Mouse (Mus musculus): Measurements from ENCODE around the gene Syngr1. TPM values are rescaled to one million over a fixed set of nuclear protein-coding genes. Genes with fewer than 3 reads are reported as not detected.

Syngr1 gene
- total and polyA plus RNA-seq, 3 experiments: 105 to 115 TPM; not detected in 1

- TF ChIP-seq HCFC1 (IDR thresholded peaks at IDR 0.05; ENCODE audit: low read depth, low read length) (peak; percentile 20; the same call in 1 of the 2 replicates), RAD21 (IDR thresholded peaks at IDR 0.05; ENCODE audit: low read depth, low read length) (no peak), POLR2AphosphoS2 (IDR thresholded peaks at IDR 0.05; ENCODE audit: low read length) (0 out of 2 replicates have a peak, but pooled peaks have one; percentile 99)
These were observed 15.3 kb upstream of the Syngr1 start (continued) for GRCm38 (mm10) chr15:80075733-80076337.

- no peak overlapping the region for H3K9ac ChIP-seq (ENCODE audit: control insufficient read depth, low read depth, low read length, poor library complexity, severe bottlenecking)
- peak; percentile 92 for DNase-seq (ENCODE audit: low read depth, low spot score)
- peaks cover 10 to 15% of the 10 kb centered on the region in 2 experiments; a peak in 3 of 4 replicates for H3K36me3 ChIP-seq (ENCODE audit: control insufficient read depth in 1 of 2, insufficient read depth in 2 of 2, low read length in 2 of 2)
- H3K4me1 ChIP-seq (ENCODE audit: control insufficient read depth in 1 of 2, insufficient read depth in 2 of 2, low read length in 2 of 2): no peaks in the 10 kb centered on the region
- H3K4me3 ChIP-seq (ENCODE audit: control insufficient read depth in 1 of 2, insufficient read depth in 1 of 2, low read depth in 2 of 2, low read length in 2 of 2): no peak overlapping the region
- no peaks in the 10 kb centered on the region for H3K9me3 ChIP-seq (replicated peaks; ENCODE audit: insufficient read depth, low read length)
- peak overlapping the region; percentile 8; the same call in 1 of the 2 replicates for H3K27ac ChIP-seq (ENCODE audit: control insufficient read depth, low read depth, low read length)
- H3K27me3 ChIP-seq (ENCODE audit: control insufficient read depth in 1 of 2, insufficient read depth in 2 of 2, low read length in 2 of 2): no peaks in the 10 kb centered on the region
- peaks cover 29% of the 10 kb centered on the region for H3K79me2 ChIP-seq (ENCODE audit: control insufficient read depth, insufficient read depth, low read length, poor library complexity)
- TF ChIP-seq GABPA (IDR thresholded peaks at IDR 0.05; ENCODE audit: low read depth, low read length) (no peak), CHD2 (IDR thresholded peaks at IDR 0.05; ENCODE audit: low read length) (peak; percentile 84; the same call in 1 of the 2 replicates), SIN3A (IDR thresholded peaks at IDR 0.05; ENCODE audit: low read length) (peak; percentile 24; the same call in 1 of the 2 replicates), UBTF (IDR thresholded peaks at IDR 0.05; ENCODE audit: borderline replicate concordance, insufficient read depth, low read depth, low read length) (no peak), POLR2AphosphoS2 (IDR thresholded peaks at IDR 0.05; ENCODE audit: low read length) (peak; percentile 100), BHLHE40 (IDR thresholded peaks at IDR 0.05; ENCODE audit: borderline replicate concordance, low read depth, low read length) (no peak), E2F4 (IDR thresholded peaks at IDR 0.05; ENCODE audit: borderline replicate concordance, low read depth, low read length) (no peak; the same call in 1 of the 2 replicates), POLR2A (IDR thresholded peaks at IDR 0.05; ENCODE audit: control insufficient read depth in 1 of 2, insufficient read depth in 1 of 2, low read depth in 1 of 2, low read length in 2 of 2, poor library complexity in 1 of 2) (peak; percentile 29 to 96), EP300 (IDR thresholded peaks at IDR 0.05; ENCODE audit: low read depth in 1 of 2, low read length in 2 of 2) (no peak), CHD1 (IDR thresholded peaks at IDR 0.05; ENCODE audit: low read depth, low read length) (no peak), ELF1 (IDR thresholded peaks at IDR 0.05; ENCODE audit: low read depth, low read length) (no peak), MXI1 (IDR thresholded peaks at IDR 0.05; ENCODE audit: low read depth, low read length) (no peak), GATA1 (IDR thresholded peaks at IDR 0.05; ENCODE audit: low read depth, low read length) (no peak), MAFK (IDR thresholded peaks at IDR 0.05; ENCODE audit: borderline replicate concordance, low read depth, low read length) (no peak; the same call in 1 of the 2 replicates), MYC (IDR thresholded peaks at IDR 0.05; ENCODE audit: low read depth, low read length) (peak; percentile 91), MEF2A (IDR thresholded peaks at IDR 0.05; ENCODE audit: extremely low read depth, insufficient replicate concordance, low read depth, low read length, poor library complexity, severe bottlenecking) (no peak), RCOR1 (IDR thresholded peaks at IDR 0.05; ENCODE audit: low read depth, low read length) (peak; percentile 28; the same call in 1 of the 2 replicates), JUND (IDR thresholded peaks at IDR 0.05; ENCODE audit: low read depth, low read length) (no peak; the same call in 1 of the 2 replicates), SMC3 (IDR thresholded peaks at IDR 0.05; ENCODE audit: low read depth, low read length) (peak; percentile 42; the same call in 1 of the 2 replicates), RAD21 (IDR thresholded peaks at IDR 0.05; ENCODE audit: low read depth, low read length) (no peak), TBP (IDR thresholded peaks at IDR 0.05; ENCODE audit: low read depth, low read length) (peak; percentile 21; the same call in 1 of the 2 replicates), HCFC1 (IDR thresholded peaks at IDR 0.05; ENCODE audit: low read depth, low read length) (peak; percentile 20; the same call in 1 of the 2 replicates), NRF1 (IDR thresholded peaks at IDR 0.05; ENCODE audit: insufficient read depth, low read depth, low read length, poor library complexity, severe bottlenecking) (no peak), ZKSCAN1 (IDR thresholded peaks at IDR 0.05; ENCODE audit: low read depth, low read length) (no peak), MYB (IDR thresholded peaks at IDR 0.05; ENCODE audit: low read depth, low read length) (peak; percentile 79), TCF12 (IDR thresholded peaks at IDR 0.05; ENCODE audit: low read depth, low read length) (no peak), MAX (IDR thresholded peaks at IDR 0.05; ENCODE audit: low read length) (no peak), ETS1 (IDR thresholded peaks at IDR 0.05; ENCODE audit: low read depth, low read length) (peak; percentile 54; the same call in 1 of the 2 replicates), USF1 (IDR thresholded peaks at IDR 0.05; ENCODE audit: low read depth, low read length) (no peak), USF2 (IDR thresholded peaks at IDR 0.05; ENCODE audit: borderline replicate concordance in 1 of 2, insufficient read depth in 1 of 2, low read depth in 1 of 2, low read length in 2 of 2) (no peak), NELFE (IDR thresholded peaks at IDR 0.05; ENCODE audit: low read depth, low read length) (peak; percentile 56)
These were observed 14.6 kb upstream of the Syngr1 start for GRCm38 (mm10) chr15:80076338-80077136.

Measured in MEL (cell line).